Mouse (Mus musculus): ENCODE results near the gene Kxd1.
A peak's percentile ranks its signal among the peaks of the same experiment; 100 is the strongest.
"Not testable (repeated sequence)": the region's sequence is repeated elsewhere in the genome, so short reads cannot be mapped to it uniquely, and the experiment has no call there.

Kxd1 gene

GRCm38 (mm10) chr8:70513441-70513840 lies 14.3 kb downstream of the Kxd1 start:
- no peak for DNase-seq (ENCODE audit: low read depth)

- no peak for DNase-seq (ENCODE audit: low read depth)
Measured at GRCm38 (mm10) chr8:70512253-70512903, 15.4 kb downstream of the Kxd1 start.

- no peak for DNase-seq (ENCODE audit: low read depth)
Measured at GRCm38 (mm10) chr8:70511770-70512169, 16.0 kb downstream of the Kxd1 start.

- DNase-seq (ENCODE audit: low read depth) = not testable (repeated sequence)
Measured at GRCm38 (mm10) chr8:70511174-70511573, 16.6 kb downstream of the Kxd1 start.

GRCm38 (mm10) chr8:70510228-70510915 lies 17.4 kb downstream of the Kxd1 start, which contains the start of gene Uba52:
Gene Uba52 (minus strand): TSS chr8:70510801.
- DNase-seq (ENCODE audit: low read depth) = peak; percentile 92

GRCm38 (mm10) chr8:70509281-70509952 lies 18.3 kb downstream of the Kxd1 start:
- DNase-seq (ENCODE audit: low read depth) = no peak

- DNase-seq (ENCODE audit: low read depth) = no peak
Measured at GRCm38 (mm10) chr8:70507027-70507393, 20.7 kb downstream of the Kxd1 start.

- peak; percentile 81 for DNase-seq (ENCODE audit: low read depth)
Measured at GRCm38 (mm10) chr8:70506328-70507026, 21.3 kb downstream of the Kxd1 start, which contains the start of gene Rex1bd. Gene Rex1bd (minus strand): TSS chr8:70506752.

GRCm38 (mm10) chr8:70505698-70506327 lies 21.9 kb downstream of the Kxd1 start:
- DNase-seq (ENCODE audit: low read depth) = no peak

GRCm38 (mm10) chr8:70504851-70505250 lies 22.9 kb downstream of the Kxd1 start:
- DNase-seq (ENCODE audit: low read depth) = no peak

- peak; percentile 96 for DNase-seq (ENCODE audit: low read depth)
Measured at GRCm38 (mm10) chr8:70504291-70504716, 23.5 kb downstream of the Kxd1 start.

GRCm38 (mm10) chr8:70503062-70503750 lies 24.6 kb downstream of the Kxd1 start:
- DNase-seq (ENCODE audit: low read depth) = no peak

- no peak for DNase-seq (ENCODE audit: low read depth)
Measured at GRCm38 (mm10) chr8:70502540-70502939, 25.2 kb downstream of the Kxd1 start.

- no peak for DNase-seq (ENCODE audit: low read depth)
Measured at GRCm38 (mm10) chr8:70501820-70502529, 25.8 kb downstream of the Kxd1 start.

GRCm38 (mm10) chr8:70500386-70501301 lies 27.1 kb downstream of the Kxd1 start:
- DNase-seq (ENCODE audit: low read depth) = no peak

GRCm38 (mm10) chr8:70495771-70496062 lies 32.0 kb downstream of the Kxd1 start:
- DNase-seq (ENCODE audit: low read depth) = no peak

GRCm38 (mm10) chr8:70495001-70495770 lies 32.6 kb downstream of the Kxd1 start:
- no peak for DNase-seq (ENCODE audit: low read depth)

GRCm38 (mm10) chr8:70494416-70494945 lies 33.3 kb downstream of the Kxd1 start:
- DNase-seq (ENCODE audit: low read depth) = no peak
